Mouse (Mus musculus): ENCODE data around the gene 4921517D22Rik. TPM values are rescaled to one million over a fixed set of nuclear protein-coding genes. Genes with fewer than 3 reads are reported as not detected.

4921517D22Rik gene
- total RNA-seq, 2 experiments from 2014 or later = not detected

- ATAC-seq (replicated peaks; ENCODE audit: poor library complexity, severe bottlenecking) = no peak
Measured at GRCm38 (mm10) chr13:59663939-59664712, 29.8 kb downstream of the 4921517D22Rik start.

DNA sequence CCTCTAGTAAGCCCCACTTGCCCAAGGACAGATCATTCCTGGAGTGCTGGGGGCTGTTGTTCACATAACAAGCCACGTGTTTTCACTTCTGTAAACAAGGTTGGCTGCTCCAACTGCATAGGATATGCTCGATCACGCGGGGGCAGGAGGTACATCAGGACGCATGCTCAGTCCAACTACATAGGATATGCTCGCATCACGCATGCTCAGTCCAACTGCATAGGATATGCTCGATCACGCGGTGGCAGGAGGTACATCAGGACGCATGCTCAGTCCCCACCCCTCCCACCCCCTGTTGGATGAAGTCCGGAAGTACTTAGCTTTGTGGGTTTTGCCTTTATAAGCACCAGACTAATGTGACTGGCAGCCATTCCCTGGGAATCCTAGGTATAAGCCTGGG, 31.9 kb downstream of the 4921517D22Rik start:
- ATAC-seq (replicated peaks; ENCODE audit: poor library complexity, severe bottlenecking) = no peak

GRCm38 (mm10) chr13:59661387-59661786, 32.5 kb downstream of the 4921517D22Rik start:
- no peak for ATAC-seq (replicated peaks; ENCODE audit: poor library complexity, severe bottlenecking)

GRCm38 (mm10) chr13:59660371-59660770, 33.5 kb downstream of the 4921517D22Rik start:
- no peak for ATAC-seq (replicated peaks; ENCODE audit: poor library complexity, severe bottlenecking)

GRCm38 (mm10) chr13:59657781-59658180, 36.1 kb downstream of the 4921517D22Rik start:
- no peak for ATAC-seq (replicated peaks; ENCODE audit: poor library complexity, severe bottlenecking)

- ATAC-seq (replicated peaks; ENCODE audit: poor library complexity, severe bottlenecking) = 0 out of 2 replicates have a peak, but pooled peaks have one; percentile 11
Measured at GRCm38 (mm10) chr13:59656975-59657388, 36.9 kb downstream of the 4921517D22Rik start.

DNA sequence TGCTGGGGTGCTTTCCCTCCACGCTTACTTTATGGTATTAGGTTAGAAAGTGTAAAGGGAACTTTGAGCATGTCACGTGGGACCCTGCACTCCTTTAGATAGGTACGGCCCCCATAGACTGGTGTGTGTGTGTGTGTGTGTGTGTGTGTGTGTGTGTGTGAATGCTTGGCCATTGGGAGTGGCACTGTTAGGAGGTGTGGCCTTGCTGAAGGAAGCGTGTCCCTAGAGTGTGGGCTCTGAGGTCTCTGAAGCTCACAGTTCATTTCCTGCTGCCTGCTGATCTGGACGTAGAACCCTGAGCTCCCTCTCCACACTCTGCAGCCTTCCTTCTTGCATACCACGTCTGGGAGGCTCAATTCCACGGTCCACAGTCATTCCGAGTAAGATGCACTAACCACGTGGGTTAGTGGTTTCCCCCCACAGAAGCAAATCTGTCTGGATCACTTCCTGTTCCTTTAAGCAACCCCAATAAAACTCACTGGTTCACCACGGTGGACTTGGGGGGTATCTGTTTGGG, 37.5 kb downstream of the 4921517D22Rik start:
- ATAC-seq (replicated peaks; ENCODE audit: poor library complexity, severe bottlenecking) = peak; percentile 90

DNA sequence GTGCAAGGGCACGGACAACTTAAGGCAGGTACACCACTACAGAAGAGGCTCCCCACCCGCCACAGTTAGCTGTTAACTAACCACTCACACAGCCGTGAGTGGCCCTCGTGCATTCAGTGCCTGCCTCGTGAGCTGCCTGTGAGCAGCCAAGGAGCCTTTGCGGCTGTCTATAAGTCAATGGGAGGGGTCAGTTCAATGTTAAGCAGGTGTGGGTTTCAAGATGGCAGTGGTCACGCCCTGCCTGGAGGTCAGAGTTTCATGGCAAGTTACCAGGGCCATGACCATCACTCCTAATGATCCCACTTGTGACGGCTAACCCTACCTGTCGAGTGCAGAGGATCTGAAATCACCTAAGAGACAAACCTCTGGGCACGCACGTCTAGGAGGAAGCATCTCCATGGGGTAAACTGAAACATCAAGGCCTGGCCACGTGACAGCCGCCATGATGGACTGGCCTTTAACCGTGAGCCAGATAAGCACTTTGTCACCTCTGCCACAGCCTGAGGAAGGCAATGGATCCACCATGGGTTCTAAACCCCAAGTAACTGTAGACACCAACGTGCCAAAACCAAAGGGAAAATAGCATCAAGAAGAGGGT, 38.1 kb downstream of the 4921517D22Rik start:
- ATAC-seq (replicated peaks; ENCODE audit: poor library complexity, severe bottlenecking) = no peak

DNA sequence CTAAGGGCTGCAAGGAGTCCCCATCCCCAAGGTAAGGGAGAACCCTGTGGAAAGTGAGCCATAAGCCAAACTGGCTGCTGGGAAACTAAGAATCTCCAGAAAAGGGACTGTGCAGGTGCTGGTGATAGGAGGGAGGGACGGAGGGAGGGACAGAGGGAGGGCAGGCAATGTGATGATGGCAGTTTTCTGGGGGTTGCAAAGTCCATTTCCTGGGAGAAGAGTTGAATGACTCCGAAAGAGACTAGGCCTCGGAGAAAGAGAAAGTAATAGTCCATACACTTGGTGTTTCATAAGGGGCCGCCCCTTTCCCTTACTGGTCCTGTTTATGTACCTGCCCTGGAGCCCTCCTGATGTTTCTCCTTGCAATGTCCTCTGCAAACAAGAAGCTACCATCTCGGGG, 39.4 kb downstream of the 4921517D22Rik start:
- ATAC-seq (replicated peaks; ENCODE audit: poor library complexity, severe bottlenecking) = no peak

DNA sequence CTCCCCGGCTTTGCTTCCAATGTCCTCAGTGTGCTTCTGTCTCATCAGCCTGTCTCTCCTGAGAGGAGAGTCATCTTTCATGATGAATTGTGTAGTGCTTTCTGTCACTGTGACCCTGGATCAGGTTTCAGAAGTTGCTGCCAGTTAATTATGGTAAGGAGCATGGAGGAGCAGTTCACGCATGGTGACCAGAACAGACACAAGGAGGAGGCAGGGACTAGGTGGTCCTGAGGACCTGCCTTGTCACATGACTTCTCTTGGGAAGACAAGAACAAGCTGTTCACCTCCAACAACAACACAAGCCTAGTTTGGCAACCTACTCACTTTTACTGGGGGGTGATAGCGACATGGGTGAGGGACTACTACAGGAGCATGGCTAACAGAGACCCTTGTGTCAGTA, 40.8 kb downstream of the 4921517D22Rik start:
- ATAC-seq (replicated peaks; ENCODE audit: poor library complexity, severe bottlenecking) = no peak

- ATAC-seq (replicated peaks; ENCODE audit: poor library complexity, severe bottlenecking) = no peak
Measured at GRCm38 (mm10) chr13:59652651-59653050, 41.3 kb downstream of the 4921517D22Rik start.

DNA sequence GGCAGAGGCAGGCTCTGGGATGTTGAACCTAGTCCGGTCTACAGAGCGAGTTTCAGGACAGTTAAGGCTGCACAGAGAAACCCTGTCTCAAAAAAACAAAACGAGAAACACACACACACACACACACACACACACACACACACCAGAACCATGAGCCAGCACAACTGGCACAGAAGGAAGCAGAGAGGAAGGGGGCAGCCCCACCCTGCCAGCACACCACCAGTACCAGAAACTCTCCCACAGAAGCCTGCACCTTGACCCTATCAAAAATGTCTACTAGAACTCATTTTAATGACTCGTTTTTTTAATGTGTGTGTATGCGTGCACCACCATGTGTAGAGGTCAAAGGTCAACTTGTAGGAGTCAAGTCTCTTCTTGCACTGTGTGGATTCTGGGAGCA, 44.1 kb downstream of the 4921517D22Rik start:
- ATAC-seq (replicated peaks; ENCODE audit: poor library complexity, severe bottlenecking) = no peak

GRCm38 (mm10) chr13:59648598-59648997, 45.3 kb downstream of the 4921517D22Rik start:
- no peak for ATAC-seq (replicated peaks; ENCODE audit: poor library complexity, severe bottlenecking)

DNA sequence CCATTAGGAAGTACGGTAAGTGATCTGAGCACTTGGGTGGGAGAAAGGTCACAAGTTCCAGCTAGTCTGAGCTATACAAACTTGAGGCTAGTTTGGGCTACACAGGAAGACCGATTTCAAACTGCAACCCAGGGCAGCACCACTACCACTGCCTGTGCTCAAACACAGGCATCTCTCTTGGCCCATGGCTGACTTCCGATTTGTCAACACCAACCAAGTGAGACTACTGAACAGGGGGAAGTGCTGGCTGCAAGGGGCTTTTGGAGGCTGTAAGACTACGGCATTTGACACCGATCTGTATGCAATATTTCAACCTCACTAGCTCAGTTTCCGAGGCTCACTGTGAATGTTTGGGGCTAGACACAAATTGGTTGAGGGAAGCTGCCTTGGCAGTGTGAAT, 46.4 kb downstream of the 4921517D22Rik start:
- ATAC-seq (replicated peaks; ENCODE audit: poor library complexity, severe bottlenecking) = peak; percentile 61

- ATAC-seq (replicated peaks; ENCODE audit: poor library complexity, severe bottlenecking) = no peak
Measured at GRCm38 (mm10) chr13:59646674-59647244, 47.1 kb downstream of the 4921517D22Rik start.

DNA sequence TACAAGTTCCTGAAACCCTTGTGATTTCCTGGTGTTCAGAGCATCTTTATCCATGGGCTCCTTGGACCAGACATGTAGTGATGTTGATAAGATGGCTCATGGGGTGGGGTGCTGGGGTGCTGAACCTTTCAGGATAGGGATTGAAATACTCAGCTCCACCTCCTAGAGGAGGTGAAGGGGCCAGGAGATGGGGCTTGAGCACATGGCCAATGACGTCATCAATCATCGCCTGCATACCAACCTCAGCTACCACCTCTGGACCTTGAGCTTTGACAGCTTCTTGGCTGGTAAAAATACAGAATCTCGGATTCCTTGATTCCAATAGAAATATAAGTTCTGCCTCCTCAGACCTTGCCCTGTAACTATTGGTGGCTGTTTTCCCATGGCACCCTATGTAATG, 48.4 kb downstream of the 4921517D22Rik start:
- no peak for ATAC-seq (replicated peaks; ENCODE audit: poor library complexity, severe bottlenecking)

- no peak for ATAC-seq (replicated peaks; ENCODE audit: poor library complexity, severe bottlenecking)
Measured at GRCm38 (mm10) chr13:59642818-59643217, 51.1 kb downstream of the 4921517D22Rik start.

DNA sequence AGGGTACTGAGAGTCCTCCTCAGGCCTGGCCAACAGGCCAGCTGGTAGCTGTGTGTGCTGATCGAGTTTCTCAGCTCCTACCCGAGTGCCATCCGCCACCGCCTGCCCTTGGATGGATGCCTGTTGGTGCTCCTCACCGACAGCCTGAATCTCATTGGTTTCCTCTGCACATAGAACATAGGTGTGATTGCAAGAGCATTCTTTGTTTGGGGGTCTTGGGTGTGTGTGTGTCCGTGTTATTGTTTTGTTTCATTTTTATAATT, 53.8 kb downstream of the 4921517D22Rik start:
- ATAC-seq (replicated peaks; ENCODE audit: poor library complexity, severe bottlenecking) = no peak

DNA sequence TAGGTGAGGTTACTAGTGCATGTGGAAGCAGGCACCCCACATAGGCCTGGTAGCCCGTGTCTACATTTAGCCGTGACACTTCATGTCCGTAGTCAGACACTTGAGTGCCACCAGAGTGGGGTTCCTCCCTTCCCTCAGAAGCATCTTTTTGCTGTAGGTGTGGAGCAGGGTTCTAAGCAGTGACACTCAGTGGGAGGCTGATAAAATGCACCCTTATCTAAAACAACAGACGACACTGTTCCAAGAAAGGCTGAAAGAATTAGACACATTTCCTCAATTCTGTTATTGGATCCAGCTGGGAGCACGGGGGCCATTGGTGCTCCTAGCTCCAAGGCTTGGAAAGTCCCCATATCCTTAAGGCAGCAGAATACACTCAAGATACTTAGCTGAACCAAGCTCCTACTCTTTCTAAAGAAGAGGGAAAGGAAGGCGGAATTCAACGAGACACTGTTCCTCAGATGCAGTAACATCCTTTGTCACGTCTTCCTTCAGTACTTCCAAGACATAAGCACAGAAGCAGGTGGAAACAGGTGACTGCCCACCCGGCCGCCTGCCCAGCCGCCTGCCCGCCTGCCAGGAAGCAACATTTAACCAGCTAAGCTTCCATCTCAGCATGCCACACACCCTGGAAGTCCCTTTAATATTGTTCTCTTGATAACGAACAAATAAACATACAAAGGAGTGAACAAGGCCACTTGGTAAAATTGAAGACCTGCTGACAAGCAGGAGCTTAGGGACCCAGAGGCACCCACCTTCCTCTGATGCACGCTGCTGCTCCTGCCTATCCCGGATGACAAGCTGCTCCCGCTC, 54.3 kb downstream of the 4921517D22Rik start:
- no peak for ATAC-seq (replicated peaks; ENCODE audit: poor library complexity, severe bottlenecking)

- ATAC-seq (replicated peaks; ENCODE audit: poor library complexity, severe bottlenecking) = no peak
Measured at GRCm38 (mm10) chr13:59637800-59638199, 56.1 kb downstream of the 4921517D22Rik start.

All from granulocyte monocyte progenitor cell, adult 5-6 weeks (primary cell).